Mouse (Mus musculus): ENCODE measurements around the gene Tmco4.

The Tmco4 gene

GRCm38 (mm10) chr4:138972827-138973718 is at the start of gene Tmco4:
Gene Tmco4, plus strand, starts transcription at chr4:138972888.
- peak; percentile 58 for DNase-seq (ENCODE audit: low spot score)

DNA sequence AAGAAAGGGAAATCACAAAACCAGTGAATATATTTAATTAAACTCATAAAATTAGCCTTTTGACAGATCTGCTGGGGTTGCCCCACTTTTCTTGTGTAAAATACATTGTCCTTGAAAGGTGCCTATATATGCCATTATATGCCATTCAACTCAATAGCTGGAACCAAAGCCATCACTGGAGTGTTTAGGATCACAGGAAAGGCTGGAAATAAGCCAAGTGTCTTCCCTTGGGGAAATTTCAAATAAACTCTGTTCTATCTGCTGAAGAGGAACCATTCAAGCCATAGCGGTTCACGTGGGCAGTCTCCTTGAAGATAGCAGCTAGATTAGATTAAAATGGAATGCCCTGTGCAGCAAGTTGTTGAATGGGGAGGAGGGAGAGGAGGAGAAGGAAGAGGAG is 47.1 kb upstream of the Tmco4 start:
- DNase-seq (ENCODE audit: low spot score), result no peak

- no peak for DNase-seq (ENCODE audit: low spot score)
These were observed 38.8 kb upstream of the Tmco4 start for GRCm38 (mm10) chr4:138933862-138934261.

DNA sequence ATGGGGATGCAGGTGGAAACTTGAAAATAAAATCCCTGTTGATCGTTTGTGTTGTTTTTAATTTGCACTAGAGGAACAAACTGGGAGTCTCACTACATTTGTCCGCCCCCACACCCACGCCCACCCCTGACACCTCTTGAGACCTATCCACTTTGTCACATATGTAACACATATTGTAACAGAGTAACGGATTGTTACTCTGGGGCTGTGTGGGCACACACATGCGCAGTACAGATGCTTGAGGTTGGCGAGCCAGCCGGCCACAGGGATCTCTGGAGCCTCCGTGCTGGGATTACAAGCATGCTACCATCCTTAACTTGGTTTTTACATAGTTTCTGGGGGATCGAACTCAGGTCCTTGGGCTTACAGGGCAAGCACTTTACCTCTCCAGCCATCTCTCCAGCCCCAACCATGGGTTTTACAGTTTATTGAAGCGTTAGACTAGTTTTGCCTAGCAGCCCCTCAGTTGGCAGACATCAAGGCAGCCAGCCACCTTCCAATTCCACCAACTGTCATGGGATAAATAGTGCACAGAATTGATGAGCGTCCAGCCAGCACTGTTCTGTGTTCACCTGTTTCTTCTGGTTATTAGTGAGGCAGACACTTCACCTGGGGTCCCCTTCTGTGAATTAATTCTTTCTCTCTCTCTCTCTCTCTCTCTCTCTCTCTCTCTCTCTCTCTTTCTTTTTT is 38.1 kb upstream of the Tmco4 start:
- DNase-seq (ENCODE audit: low spot score), result no peak

GRCm38 (mm10) chr4:138938495-138939269 is 34.0 kb upstream of the Tmco4 start:
- DNase-seq (ENCODE audit: low spot score), result no peak

DNA sequence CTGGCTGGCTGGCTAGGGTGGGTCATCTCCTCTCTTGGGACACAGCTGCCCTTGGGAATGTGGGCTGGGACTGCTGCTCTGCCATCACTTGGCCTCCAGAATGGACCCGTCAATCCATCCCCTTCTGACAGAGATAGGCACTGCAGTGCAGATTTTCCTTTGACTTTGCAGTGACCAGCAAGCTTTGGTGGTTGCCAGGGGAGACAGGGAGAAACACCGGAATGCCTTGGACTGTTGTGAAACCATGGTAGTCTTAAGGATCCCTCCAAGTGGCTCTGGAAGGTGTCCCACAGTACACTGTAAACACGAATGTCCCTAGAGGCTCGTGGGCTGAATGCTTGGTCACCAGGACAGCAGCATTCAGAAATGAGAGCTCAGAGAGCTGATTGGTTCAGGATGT is 33.2 kb upstream of the Tmco4 start:
- DNase-seq (ENCODE audit: low spot score), result no peak

DNA sequence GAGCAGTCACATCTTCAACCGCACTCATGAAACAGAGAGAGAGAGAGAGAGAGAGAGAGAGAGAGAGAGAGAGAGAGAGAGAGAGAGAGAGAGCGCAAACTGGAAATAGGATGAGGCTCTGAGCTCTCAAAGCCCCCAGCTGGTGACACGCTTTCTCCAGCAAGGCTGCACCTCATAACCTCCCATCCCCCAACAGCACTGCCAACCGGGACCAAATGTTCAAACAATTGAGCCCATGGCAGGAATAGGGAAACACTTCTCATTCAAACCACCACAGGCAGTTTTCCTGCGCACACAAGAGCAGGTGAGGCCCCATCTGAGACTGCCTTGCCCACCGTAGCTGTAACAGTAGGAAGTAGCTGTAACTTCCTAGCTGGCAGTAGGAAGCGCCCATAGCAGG is 31.3 kb upstream of the Tmco4 start:
- DNase-seq (ENCODE audit: low spot score), result no peak

DNA sequence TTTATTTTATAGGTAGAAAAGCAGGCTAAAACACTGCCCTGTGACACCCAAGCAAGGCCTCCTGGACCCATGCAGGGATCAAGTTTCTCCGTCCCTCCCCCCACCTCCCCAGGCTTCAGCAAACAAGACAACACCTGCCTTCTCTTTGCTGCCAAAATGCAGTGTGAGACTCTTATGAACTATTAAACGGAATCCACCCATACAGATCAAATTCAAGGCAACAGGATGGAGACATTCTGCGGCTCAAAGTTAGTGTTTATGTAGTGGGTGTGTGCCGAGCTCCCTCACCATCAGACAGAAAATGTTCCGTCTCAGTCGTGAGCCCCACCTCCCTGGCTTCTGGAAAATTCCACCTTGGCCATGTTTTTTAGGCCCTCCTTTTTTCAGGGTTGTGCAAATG is 30.7 kb upstream of the Tmco4 start:
- no peak for DNase-seq (ENCODE audit: low spot score)

DNA sequence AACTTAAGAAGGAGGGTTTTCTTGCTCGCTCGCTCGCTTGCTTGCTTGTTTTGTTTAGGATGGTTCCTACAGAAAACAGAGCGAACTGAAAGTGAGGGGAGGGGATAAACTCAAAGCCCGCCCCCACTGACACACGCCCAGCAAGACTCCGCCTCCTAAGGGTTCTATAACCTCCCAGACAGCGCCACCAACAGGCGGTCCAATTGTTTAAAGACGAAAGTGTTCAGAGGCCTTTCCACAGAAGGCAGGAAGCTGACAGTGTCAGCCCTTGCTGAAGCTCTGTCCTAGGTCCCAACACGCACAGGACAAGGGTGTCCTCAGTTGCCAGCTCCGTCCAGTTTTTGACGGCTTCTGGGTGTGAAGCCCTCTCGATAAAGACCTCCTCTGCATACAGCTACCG is 29.0 kb upstream of the Tmco4 start:
- DNase-seq (ENCODE audit: low spot score), result peak; percentile 66

- DNase-seq (ENCODE audit: low spot score), result no peak
These were observed 24.4 kb upstream of the Tmco4 start for GRCm38 (mm10) chr4:138948257-138948656.

DNA sequence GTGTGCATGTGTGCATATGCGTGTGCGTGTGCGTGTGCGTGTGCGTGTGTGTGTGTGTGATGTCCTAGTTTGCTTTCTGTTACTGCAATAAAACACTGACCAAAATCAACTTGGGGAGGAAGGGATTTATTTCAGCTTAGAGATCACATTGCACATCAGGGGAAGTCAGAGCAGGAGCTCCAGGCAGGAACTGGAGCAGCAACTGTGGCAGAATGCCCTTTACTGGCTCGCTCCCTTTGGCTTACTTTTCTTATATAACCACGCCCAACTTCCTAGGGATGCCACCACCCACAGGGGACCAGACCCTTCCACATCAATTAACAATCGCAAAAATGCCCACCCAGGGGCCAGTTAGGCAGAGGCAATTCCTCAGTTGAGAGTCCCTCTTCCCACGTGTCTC is 14.1 kb upstream of the Tmco4 start:
- no peak for DNase-seq (ENCODE audit: low spot score)

- no peak for DNase-seq (ENCODE audit: low spot score)
These were observed 13.6 kb upstream of the Tmco4 start for GRCm38 (mm10) chr4:138959120-138959519.

DNA sequence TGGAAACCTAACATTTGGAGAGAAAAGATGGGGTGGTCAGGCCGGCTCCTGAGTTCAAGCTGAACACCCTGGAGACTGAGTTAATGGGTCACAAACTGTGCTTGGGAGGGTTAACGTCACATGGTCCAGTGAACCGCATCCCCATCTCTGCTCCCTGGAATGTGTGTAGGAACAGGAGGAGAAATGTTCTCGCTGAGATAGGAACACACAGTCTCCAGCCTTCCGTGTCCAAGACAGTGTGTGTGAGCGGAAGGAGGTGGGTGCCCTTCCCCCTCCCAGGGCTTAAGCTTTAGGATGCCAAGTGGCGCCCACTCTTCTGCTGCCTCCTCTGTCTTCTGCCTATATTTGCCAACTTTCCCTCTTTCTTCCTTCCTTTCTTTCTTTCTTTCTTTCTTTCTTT is 12.8 kb upstream of the Tmco4 start:
- no peak for DNase-seq (ENCODE audit: low spot score)

GRCm38 (mm10) chr4:138962719-138963118 is 10.0 kb upstream of the Tmco4 start:
- no peak for DNase-seq (ENCODE audit: low spot score)

GRCm38 (mm10) chr4:138965871-138966270 is 6.8 kb upstream of the Tmco4 start:
- no peak for DNase-seq (ENCODE audit: low spot score)

- no peak for DNase-seq (ENCODE audit: low spot score)
These were observed 5.8 kb upstream of the Tmco4 start, which contains the start of gene Rnf186 for GRCm38 (mm10) chr4:138966866-138967265. Gene Rnf186, plus strand, starts transcription at chr4:138967112.

GRCm38 (mm10) chr4:138967485-138967884 is 5.2 kb upstream of the Tmco4 start:
- DNase-seq (ENCODE audit: low spot score), result no peak

- no peak for DNase-seq (ENCODE audit: low spot score)
These were observed 3.7 kb upstream of the Tmco4 start for GRCm38 (mm10) chr4:138968772-138969556.

DNA sequence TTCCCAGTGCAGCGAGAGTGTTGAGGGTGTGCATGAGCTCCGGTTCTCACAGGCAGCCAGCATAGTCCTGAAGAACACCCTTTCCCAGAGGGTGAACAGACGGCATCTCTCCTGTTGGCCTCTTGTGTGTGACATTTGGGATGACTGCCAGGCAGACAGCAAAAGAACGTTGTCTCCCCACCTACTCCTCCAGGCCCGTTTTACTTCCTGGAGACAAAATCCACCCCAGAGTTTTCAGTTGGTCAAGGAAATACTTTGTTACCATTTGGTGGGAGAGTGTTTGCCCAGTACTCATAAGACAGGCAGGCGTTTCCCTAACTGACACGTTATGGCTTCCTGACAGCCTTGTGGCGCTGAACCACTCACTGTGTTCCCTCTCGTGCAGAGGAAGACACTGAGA is 3.0 kb upstream of the Tmco4 start:
- DNase-seq (ENCODE audit: low spot score), result no peak

DNA sequence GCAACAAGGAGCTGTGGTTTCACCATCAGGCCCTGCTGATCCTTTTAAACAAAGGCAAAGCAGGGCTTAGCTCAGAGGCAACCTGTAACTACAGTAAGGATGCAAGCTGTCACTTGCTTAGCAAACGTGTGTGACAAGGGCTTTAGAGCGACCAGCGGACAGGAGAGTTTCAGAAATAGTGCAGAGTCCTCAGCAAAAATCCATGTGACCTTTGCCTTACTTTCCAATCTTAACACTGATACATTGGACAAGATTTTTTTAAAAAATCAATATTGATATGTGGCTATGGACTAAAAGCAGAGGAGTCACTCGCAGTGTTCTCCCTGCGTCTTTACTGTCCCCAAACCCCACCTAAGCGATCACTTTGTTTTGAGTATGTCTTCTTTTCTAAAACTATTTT is 1.3 kb upstream of the Tmco4 start:
- no peak for DNase-seq (ENCODE audit: low spot score)

- peak; percentile 45 for DNase-seq (ENCODE audit: low spot score)
These were observed 405 bp upstream of the Tmco4 start for GRCm38 (mm10) chr4:138972139-138972826.

Measured in ovary, postnatal 14 days (tissue).